Mouse (Mus musculus) urinary bladder, adult 18-20 months (tissue): ENCODE results near the gene Trp63.

ENCODE experiments used
- DNase-seq, 2 experiments: peaks; one replicate each; pipeline ENCODE4 v3.0.0; 2022; ENCODE audit warnings: low spot score in 2 of 2, mixed read lengths in 2 of 2

Gene Trp63

GRCm38 (mm10) chr16:25779964-25780363 is 96.4 kb downstream of the Trp63 start:
- DNase-seq, result peak in 1 of 2 experiments; percentile 24

GRCm38 (mm10) chr16:25784246-25784645 is 100.7 kb downstream of the Trp63 start:
- no peak for DNase-seq

GRCm38 (mm10) chr16:25786457-25786856 is 102.9 kb downstream of the Trp63 start:
- DNase-seq, result no peak

- no peak for DNase-seq
Measured at GRCm38 (mm10) chr16:25792640-25793266, 109.2 kb downstream of the Trp63 start.

GRCm38 (mm10) chr16:25797732-25798294 is 114.2 kb downstream of the Trp63 start:
- no peak for DNase-seq

GRCm38 (mm10) chr16:25799618-25800017 is 116.1 kb downstream of the Trp63 start:
- no peak for DNase-seq

GRCm38 (mm10) chr16:25804955-25805354 is 121.4 kb downstream of the Trp63 start:
- DNase-seq, result no peak

GRCm38 (mm10) chr16:25807116-25807515 is 123.6 kb downstream of the Trp63 start:
- DNase-seq, result no peak

- DNase-seq, result no peak
Measured at GRCm38 (mm10) chr16:25817753-25818624, 134.4 kb downstream of the Trp63 start.

- no peak for DNase-seq
Measured at GRCm38 (mm10) chr16:25826016-25826415, 142.5 kb downstream of the Trp63 start.

GRCm38 (mm10) chr16:25832576-25832975 is 149.0 kb downstream of the Trp63 start:
- DNase-seq, result no peak

- DNase-seq, result no peak
Measured at GRCm38 (mm10) chr16:25835301-25835700, 151.7 kb downstream of the Trp63 start.

- DNase-seq, result no peak
Measured at GRCm38 (mm10) chr16:25835723-25836122, 152.2 kb downstream of the Trp63 start.

GRCm38 (mm10) chr16:25842996-25843395 is 159.4 kb downstream of the Trp63 start:
- DNase-seq, result no peak

GRCm38 (mm10) chr16:25843625-25844024 is 160.1 kb downstream of the Trp63 start:
- DNase-seq, result peak; percentile 56 to 81

- DNase-seq, result no peak
Measured at GRCm38 (mm10) chr16:25846611-25847010, 163.0 kb downstream of the Trp63 start.

- no peak for DNase-seq
Measured at GRCm38 (mm10) chr16:25848474-25848873, 164.9 kb downstream of the Trp63 start.

- DNase-seq, result peak in 1 of 2 experiments; percentile 34
Measured at GRCm38 (mm10) chr16:25849593-25850464, 166.3 kb downstream of the Trp63 start.

- no peak for DNase-seq
Measured at GRCm38 (mm10) chr16:25860731-25861505, 177.4 kb downstream of the Trp63 start.

- DNase-seq, result no peak
Measured at GRCm38 (mm10) chr16:25865096-25865869, 181.7 kb downstream of the Trp63 start.
